Mouse (Mus musculus) CD4-positive helper T cell, adult 2 months (primary cell): ENCODE data around the gene Tekt1.

ENCODE experiments used
- DNase-seq: peaks from one replicate; pipeline ENCODE4 v3.0.0-alpha.2; 2012; ENCODE audit warnings: low read depth, missing footprints, low spot score

The Tekt1 gene

GRCm38 (mm10) chr11:72362347-72362741 is at the start of gene Tekt1:
Tekt1 (minus strand) TSS chr11:72362442.
- no peak for DNase-seq

GRCm38 (mm10) chr11:72411945-72412344 is 49.7 kb upstream of the Tekt1 start:
- DNase-seq = no peak

GRCm38 (mm10) chr11:72411093-72411921 is 49.1 kb upstream of the Tekt1 start, which contains the start of gene Smtnl2:
Smtnl2 (minus strand) TSS chr11:72411713.
- DNase-seq = no peak

- DNase-seq = no peak
Observed at GRCm38 (mm10) chr11:72410521-72411092, 48.4 kb upstream of the Tekt1 start.

- DNase-seq = no peak
Observed at GRCm38 (mm10) chr11:72409649-72410385, 47.6 kb upstream of the Tekt1 start.

- DNase-seq = no peak
Observed at GRCm38 (mm10) chr11:72408451-72409170, 46.4 kb upstream of the Tekt1 start.

GRCm38 (mm10) chr11:72407574-72407973 is 45.3 kb upstream of the Tekt1 start:
- no peak for DNase-seq

DNA sequence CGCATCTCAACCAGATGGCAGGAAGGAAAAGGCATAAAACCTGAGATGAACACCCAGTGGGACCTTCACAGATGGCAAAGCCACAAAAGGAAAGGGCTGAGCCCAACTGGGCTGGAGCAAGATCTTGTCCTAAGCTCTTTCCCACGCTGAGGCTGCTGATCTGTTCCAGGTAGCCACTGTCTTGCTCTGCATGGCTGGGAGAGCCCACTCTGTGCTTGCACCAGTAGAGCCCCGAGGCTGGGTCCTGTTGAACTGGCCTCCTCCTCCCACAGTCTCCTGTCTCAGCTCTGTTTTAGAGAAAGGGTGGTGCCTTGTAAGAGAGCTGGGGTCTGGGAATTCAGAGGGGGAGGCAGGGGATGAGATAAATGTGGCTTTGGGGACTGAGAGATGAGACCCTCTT is 44.8 kb upstream of the Tekt1 start:
- DNase-seq = no peak

DNA sequence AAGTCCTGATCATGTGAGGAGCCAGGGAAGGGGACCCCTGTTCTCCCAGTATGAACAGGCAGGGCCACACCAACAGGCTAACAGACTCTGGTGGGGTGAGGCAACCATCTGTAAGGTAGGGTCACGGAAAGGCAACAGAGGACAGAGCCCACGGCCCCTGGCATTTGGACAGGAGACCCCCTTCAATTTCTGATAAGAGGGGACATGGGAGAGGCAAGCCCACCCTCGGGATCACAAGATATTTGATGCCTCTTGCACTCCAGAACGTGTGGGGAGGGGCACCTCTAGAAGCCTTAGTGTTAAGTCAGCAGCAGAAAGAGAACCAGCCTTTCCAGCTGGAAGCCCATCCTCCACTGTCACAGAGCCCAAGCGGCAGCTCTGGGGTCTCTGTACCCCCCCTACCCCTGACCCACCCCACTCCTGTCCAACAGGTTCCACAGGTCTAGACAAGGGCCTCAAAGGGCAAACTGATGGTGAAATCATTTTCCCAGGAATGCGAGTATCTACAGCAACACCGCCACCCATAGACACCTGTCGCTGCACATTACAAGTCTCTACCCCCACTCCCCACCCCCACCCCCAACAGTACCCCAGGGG is 43.9 kb upstream of the Tekt1 start:
- no peak for DNase-seq

- DNase-seq = no peak
Observed at GRCm38 (mm10) chr11:72405532-72405931, 43.3 kb upstream of the Tekt1 start.

DNA sequence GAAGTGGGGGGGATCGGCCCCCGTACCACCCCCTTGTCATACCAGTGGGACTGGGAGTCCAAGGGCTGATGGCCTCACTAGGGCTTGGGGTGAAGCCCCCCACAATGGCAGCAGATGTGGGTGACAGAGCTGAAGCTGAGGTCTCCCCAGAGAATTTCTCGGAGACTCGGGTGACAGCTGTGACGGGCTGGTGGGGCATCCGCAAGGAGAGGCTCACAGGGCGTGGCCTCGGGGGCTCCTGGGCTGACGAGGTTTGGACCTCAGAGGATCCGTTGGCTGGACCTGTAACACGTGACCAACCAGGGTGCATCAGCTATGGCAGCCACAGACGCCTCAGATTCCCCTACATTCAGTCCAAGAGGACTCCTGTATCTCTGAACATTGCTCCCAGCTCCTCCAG is 40.7 kb upstream of the Tekt1 start:
- DNase-seq = no peak

DNA sequence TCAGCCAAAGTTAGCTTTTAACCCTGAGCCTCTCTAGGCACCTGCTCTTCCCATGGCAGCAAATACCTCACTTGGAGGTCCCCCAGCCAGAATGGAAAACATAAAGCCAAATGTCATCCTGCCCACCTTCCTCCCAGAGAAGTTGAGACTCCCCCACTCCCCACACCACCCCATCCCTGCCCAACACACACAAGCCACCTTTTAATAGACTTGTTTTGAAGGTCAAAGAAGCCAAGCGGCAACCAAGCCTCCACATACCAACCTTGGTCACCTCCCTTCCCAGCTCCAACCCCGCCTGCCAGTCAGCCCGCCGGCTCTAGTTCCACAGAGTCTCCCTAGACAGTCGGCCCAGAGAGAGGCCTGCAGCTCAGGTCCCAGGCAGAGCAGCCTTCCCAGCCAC is 39.8 kb upstream of the Tekt1 start:
- no peak for DNase-seq

DNA sequence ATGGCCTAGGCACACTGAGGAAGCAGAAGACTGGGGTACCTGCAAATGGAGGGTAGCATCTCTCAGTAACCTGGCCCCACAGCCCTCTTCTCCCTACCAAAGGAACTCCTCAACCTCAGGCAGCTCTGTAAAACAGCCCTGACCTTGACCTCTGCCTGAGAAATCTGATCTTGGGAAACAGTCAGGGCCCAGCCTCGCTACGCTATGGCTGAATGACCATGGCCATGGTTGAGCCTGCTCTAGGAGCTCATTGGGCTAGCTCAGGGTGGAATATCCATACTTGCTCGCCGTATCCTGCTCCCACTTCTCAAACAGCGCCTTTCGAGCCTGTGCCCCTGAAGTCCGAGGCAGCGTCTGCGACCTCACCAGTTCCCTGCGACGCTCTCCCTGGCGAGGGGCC is 38.8 kb upstream of the Tekt1 start:
- DNase-seq = no peak

GRCm38 (mm10) chr11:72397811-72398525 is 35.7 kb upstream of the Tekt1 start:
- no peak for DNase-seq

- no peak for DNase-seq
Observed at GRCm38 (mm10) chr11:72397072-72397471, 34.8 kb upstream of the Tekt1 start.

GRCm38 (mm10) chr11:72396621-72397020 is 34.4 kb upstream of the Tekt1 start:
- no peak for DNase-seq

DNA sequence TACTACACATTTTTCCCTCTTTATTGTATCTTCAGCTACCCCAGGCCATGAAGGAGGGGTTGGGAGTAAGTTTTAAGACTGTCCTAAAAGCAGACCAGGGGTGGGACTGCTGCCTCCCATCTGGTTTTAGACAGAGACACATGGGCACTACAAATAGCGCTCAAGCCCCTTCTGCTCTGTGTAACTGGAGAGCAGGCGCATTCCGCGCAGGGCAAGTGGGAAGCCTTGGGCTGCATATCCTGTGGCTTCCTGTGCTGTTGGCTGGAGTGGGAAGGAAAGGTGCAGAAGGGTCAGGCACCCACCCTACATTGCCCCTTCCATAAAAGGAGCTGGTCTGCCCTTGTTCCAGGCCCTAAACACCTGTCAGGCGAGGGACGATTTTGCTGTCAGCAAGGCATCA is 33.4 kb upstream of the Tekt1 start:
- DNase-seq = no peak

DNA sequence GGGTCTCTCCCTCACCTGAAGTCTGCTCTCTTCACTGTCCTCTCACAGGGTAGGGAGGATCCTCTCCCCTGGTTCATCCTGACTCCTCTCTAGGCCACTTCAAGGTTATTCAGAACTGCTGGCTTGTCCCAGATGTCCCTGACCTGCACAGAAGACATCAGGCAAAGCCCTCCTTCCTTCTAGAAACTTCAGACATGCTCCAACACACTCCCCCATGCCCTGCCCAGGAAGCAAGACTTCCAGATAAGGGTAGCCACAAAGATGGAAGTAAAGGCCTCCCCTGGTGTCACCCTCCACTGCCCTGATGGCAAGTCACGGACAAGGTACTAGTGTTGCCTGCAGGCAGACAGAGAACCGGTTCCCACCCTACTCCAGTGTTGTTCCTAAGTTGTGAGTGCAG is 32.5 kb upstream of the Tekt1 start:
- DNase-seq = no peak

DNA sequence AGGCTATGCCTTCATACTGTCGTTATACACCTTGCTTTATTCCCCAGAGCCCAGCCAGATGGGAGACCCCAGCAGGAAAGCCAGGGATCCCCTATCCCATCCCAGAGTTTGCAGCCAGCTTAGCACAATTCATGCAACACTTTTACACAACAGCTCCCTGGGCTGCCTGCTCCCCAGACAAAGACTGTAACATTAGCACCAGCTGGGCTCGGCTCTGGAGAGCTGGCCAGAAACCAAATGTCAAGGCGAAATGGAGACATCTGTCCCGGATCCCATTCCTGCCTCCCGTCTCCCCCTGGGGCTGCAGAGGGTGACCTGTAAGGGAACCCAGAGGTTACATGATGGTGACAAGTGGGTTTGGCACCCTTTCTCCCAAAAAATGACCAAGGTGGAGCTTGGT is 31.4 kb upstream of the Tekt1 start:
- DNase-seq = no peak

GRCm38 (mm10) chr11:72393243-72393642 is 31.0 kb upstream of the Tekt1 start:
- no peak for DNase-seq

DNA sequence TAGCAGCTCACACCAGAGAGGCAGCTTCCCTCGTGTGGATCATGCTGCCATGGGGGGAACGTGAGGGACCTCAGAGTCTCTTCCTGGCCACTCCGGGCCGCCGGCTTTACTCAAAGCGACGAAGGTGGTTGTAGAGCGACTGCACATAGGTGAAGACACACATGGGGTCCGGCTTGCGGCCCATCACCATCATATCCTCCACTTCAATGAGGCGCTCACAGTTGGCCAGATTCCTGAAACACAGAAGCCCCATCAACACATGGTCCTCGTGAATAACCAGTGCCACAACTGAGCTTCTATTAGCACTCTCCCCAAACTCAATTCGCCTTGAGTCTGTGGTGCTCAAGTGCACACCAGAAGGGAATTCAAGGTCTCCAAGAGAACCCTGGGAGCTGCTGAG is 28.9 kb upstream of the Tekt1 start:
- no peak for DNase-seq
